Mouse (Mus musculus) midbrain, postnatal 0 days (tissue): ENCODE results near the gene Tnfsf10. TPM values are rescaled to one million over a fixed set of nuclear protein-coding genes. Genes with fewer than 3 reads are reported as not detected.

Source experiments
- ATAC-seq: fragments of 200-750 bp; cut with Nextera tagmentation; 2 replicates; pipeline ENCODE4 v1.8.0; 2017; ENCODE audit warnings: moderate number of reproducible peaks, mild to moderate bottlenecking, moderate TSS enrichment, moderate library complexity; ENCODE audit not compliant: low FRiP score
- DNase-seq: peaks from one replicate; pipeline ENCODE4 v3.0.0-alpha.2; 2015; ENCODE audit warnings: low spot score
- H3K27ac ChIP-seq: fragments of 300-500 bp; sonication (generic); 2 replicates; pipeline ENCODE4 v1.5.1; 2014; ENCODE audit warnings: low read depth, mild to moderate bottlenecking, low read length, mixed read lengths
- H3K27me3 ChIP-seq: fragments of 300-500 bp; sonication (generic); 2 replicates; pipeline ENCODE4 v1.6.1; 2014; ENCODE audit warnings: low read length, control low read depth, mixed read lengths; ENCODE audit not compliant: insufficient read depth
- H3K36me3 ChIP-seq: fragments of 300-500 bp; sonication (generic); 2 replicates; pipeline ENCODE4 v1.6.1; 2014; ENCODE audit warnings: low read length, control low read depth, mixed read lengths; ENCODE audit not compliant: insufficient read depth
- H3K4me1 ChIP-seq: fragments of 300-500 bp; sonication (generic); 2 replicates; pipeline ENCODE4 v1.6.1; 2014; ENCODE audit warnings: mild to moderate bottlenecking, control low read depth, antibody characterized with exemption, low read length, mixed read lengths; ENCODE audit not compliant: insufficient read depth
- H3K4me2 ChIP-seq: fragments of 300-500 bp; sonication (generic); 2 replicates; pipeline ENCODE4 v1.6.1; 2014; ENCODE audit warnings: low read depth, mild to moderate bottlenecking, low read length, mixed read lengths; ENCODE audit not compliant: poor library complexity, severe bottlenecking
- H3K4me3 ChIP-seq: fragments of 300-500 bp; sonication (generic); 2 replicates; pipeline ENCODE4 v1.5.1; 2014; ENCODE audit warnings: low read depth, mild to moderate bottlenecking, low read length, moderate library complexity
- H3K9ac ChIP-seq: fragments of 300-500 bp; sonication (generic); replicated peaks from 2 replicates; pipeline ENCODE4 v1.6.1; 2014; ENCODE audit warnings: mild to moderate bottlenecking, low read length, moderate library complexity, mixed read lengths; ENCODE audit not compliant: poor library complexity, severe bottlenecking
- H3K9me3 ChIP-seq: fragments of 300-500 bp; sonication (generic); 2 replicates; pipeline ENCODE4 v1.6.1; 2016; ENCODE audit warnings: low read length, control low read depth
- CTCF ChIP-seq: IDR thresholded peaks from 2 replicates; pipeline ENCODE4 v1.5.1; 2016; ENCODE audit warnings: antibody characterized with exemption, mild to moderate bottlenecking
- WGBS: fragments of 180-500 bp; shearing (Covaris S2); extraction: QIAGEN DNeasy Blood & Tissue Kit; methylation state at CpG from one replicate; pipeline ENCODE4 v1.1.7; 2014; 5-methylcytosine and 5-hydroxymethylcytosine counted together
- polyA plus RNA-seq: library from polyadenylated mRNA; unstranded; fragments of >200 nt; fragmentation: Nextera tagmentation; extraction: Ambion mirVana; gene quantifications from 2 replicates; pipeline ENCODE4 v1.2.1, GENCODE M21; 2015
- total RNA-seq: library from RNA; depleted of rRNA; stranded (reverse); fragments of >200 nt; gene quantifications from 2 replicates; pipeline ENCODE4 v1.2.3, GENCODE M21; 2014

Tnfsf10 gene
- total and polyA plus RNA-seq, 2 experiments from 2014 or later = 0.27 to 3.3 TPM

DNA sequence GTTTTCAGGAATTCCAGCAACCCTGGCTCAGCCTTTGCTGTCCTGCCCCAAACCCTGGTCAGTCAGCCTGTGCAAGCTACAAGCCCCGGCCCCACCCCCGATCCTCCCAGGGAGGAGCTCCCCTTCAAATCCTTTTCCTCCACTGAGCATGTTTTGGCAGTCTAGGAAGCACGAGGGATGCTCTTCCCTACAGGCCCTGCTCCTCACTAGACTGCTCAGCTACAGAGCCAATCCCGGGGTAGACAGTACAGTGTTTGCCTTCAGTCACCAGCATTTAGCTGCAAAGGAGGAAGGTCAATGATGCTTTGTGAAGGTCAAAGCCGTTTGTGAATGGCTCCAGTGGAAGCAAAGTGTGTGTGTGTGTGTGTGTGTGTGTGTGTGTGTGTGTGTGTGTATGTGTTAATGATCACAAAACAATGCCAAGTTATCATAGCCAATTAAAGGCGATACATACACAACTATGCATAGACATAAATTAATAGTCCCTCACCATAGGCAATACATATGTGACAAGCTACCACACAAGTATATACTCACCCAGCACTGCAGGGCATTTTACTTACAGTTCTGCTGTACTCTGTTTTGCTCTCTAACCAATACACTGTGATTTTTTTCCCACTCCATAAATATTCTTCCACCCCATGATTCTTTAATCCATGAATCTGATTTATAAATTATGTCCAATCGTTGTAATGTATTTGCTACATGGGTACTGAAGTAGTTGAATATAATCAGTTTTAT is 23.0 kb upstream of the Tnfsf10 start:
- Histone ChIP-seq H3K9ac (no peak overlapping the region), H3K4me1 (no peaks in the 10 kb centered on the region), H3K27me3 (no peaks in the 10 kb centered on the region), H3K27ac (no peak overlapping the region), H3K4me2 (no peak overlapping the region), H3K36me3 (no peaks in the 10 kb centered on the region), H3K9me3 (no peaks in the 10 kb centered on the region), H3K4me3 (no peak overlapping the region)
- no peak for ATAC-seq
- no peak for TF ChIP-seq CTCF
- no peak for DNase-seq
- WGBS = 60% methylated on average over 7 of the region's 7 CpGs

DNA sequence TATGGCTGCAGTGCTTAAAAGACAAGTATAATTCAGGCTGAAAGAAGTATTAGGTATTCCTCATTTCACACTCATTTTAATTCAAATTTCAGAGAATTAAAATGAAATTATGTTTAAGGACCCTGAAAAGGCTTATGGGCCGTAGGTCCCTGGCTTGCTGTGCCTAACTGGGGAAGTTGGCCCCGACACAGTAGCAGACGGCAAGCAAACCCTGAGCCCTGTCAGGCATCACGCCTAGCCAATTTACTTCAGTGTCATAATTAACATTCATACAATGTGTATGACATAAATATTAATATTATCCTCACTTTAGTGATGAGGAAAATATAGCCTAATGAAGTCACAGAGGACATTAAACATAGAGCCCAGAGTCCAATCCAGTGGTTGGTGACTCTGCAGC is 16.4 kb upstream of the Tnfsf10 start:
- Histone ChIP-seq H3K27ac (no peak overlapping the region), H3K4me3 (no peak overlapping the region), H3K36me3 (no peaks in the 10 kb centered on the region), H3K9me3 (no peaks in the 10 kb centered on the region), H3K27me3 (no peaks in the 10 kb centered on the region), H3K9ac (no peak overlapping the region), H3K4me1 (no peaks in the 10 kb centered on the region), H3K4me2 (no peak overlapping the region)
- no peak for ATAC-seq
- DNase-seq = no peak
- WGBS = 71% methylated on average over 4 of the region's 4 CpGs
- no peak for TF ChIP-seq CTCF

DNA sequence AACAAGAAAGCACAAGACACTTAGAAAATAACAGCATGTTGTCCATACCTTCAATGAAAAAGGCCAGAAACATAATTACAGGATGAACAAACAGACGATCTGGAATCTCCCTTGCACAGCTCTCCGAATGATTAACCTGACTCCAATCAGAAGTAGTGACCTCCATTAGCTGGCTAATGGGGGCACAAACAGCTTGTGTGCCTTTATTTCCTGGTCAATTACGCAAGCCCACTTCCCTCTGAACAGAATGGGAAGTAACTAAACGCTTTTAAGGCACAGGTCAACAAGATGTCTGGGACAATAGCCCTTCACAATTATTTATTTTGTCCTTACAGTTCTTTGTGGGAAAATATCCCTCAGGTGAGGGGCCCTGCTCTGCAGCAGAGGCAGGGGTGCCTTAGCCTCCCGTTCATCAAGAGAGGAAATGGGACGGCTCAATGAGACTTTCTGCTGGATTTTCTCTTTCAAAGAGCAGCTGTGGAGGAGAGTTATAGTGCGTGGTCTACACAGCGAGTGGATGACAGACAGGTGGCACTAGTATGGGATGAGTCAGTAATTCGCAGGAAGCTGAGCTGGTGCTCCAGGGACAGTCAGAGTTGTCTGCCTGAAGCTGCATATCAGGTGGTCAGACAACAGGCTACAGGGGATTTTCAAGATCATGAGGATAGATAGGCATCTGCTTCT is 14.3 kb upstream of the Tnfsf10 start:
- no peaks in the 10 kb centered on the region for H3K4me1 ChIP-seq
- H3K4me2 ChIP-seq = no peak overlapping the region
- ATAC-seq (no peak), DNase-seq (no peak)
- H3K9ac ChIP-seq = no peak overlapping the region
- no peak for TF ChIP-seq CTCF
- H3K27me3 ChIP-seq = no peaks in the 10 kb centered on the region
- H3K4me3 ChIP-seq = no peak overlapping the region
- H3K27ac ChIP-seq = no peak overlapping the region
- no peaks in the 10 kb centered on the region for H3K9me3 ChIP-seq
- 80% methylated on average over 9 of the region's 9 CpGs for WGBS
- no peaks in the 10 kb centered on the region for H3K36me3 ChIP-seq

DNA sequence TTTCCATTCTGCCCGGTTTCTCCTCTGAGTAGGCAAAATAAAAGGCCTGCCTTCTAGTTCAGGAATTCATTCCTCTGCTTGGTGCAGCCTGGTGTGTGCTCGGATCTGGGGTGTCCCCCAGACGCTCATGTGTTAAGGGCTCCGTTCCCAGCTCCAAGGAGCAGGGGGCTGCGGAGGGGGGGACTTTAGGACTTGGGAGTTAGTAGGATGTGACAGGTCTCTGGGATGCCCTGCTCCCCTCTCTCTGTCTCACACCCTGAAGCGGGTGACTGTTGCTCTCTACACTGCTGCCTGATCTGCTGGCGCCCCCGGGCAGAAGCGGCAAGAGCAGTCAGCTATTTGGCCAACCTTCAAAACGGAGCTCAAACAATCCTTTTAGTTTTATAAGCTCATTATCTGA is 10.0 kb upstream of the Tnfsf10 start:
- Histone ChIP-seq H3K27me3 (no peaks in the 10 kb centered on the region), H3K4me3 (no peak overlapping the region), H3K4me2 (no peak overlapping the region), H3K27ac (no peak overlapping the region), H3K36me3 (no peaks in the 10 kb centered on the region), H3K4me1 (no peaks in the 10 kb centered on the region), H3K9me3 (no peaks in the 10 kb centered on the region), H3K9ac (no peak overlapping the region)
- 79% methylated on average over 10 of the region's 10 CpGs for WGBS
- TF ChIP-seq CTCF = no peak
- ATAC-seq (no peak), DNase-seq (no peak)

DNA sequence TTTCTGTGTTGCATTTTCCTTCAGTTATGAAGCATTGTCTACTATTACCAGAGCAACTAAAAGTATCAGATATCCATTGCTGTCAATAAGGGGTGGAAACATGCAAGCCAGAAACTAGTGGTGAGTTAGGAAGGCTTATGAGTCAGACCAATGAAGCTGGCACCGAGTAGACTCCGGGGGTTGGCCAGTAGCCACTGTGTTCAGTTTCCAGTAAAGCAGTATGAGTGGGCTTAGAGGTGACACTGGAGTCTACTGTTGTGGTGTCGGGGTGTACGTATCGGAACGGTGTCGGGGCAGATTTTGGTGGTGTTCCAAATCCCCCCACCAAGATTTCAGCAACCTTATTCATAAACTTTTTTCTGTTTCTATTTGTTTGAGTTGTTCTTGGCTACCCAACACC is 5.9 kb upstream of the Tnfsf10 start:
- H3K4me2 ChIP-seq = no peak overlapping the region

DNA sequence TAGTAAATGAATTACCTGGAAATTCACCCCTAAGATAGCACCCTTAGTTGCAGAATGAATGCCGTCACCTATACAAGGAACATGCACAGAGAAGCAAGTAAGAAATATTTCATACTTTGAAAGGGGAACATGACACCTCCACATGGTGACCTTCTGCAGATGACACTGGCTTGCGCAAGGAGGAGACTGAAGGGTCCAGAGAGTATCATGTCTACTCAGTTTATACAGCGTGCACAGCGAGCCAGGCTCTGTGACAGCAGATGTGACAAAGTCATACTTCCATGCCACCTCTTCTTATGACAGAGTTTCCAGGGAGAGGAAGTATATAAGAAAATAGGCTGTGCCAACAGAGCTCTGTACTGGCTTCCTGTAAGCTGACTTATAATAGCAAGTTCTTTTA is 5.4 kb upstream of the Tnfsf10 start:
- no peak for ATAC-seq
- Histone ChIP-seq H3K27ac (no peak overlapping the region), H3K4me1 (no peaks in the 10 kb centered on the region), H3K9me3 (no peaks in the 10 kb centered on the region), H3K9ac (no peak overlapping the region), H3K27me3 (no peaks in the 10 kb centered on the region), H3K36me3 (no peaks in the 10 kb centered on the region), H3K4me2 (no peak overlapping the region), H3K4me3 (no peak overlapping the region)
- WGBS = 93% methylated on average over 4 of the region's 4 CpGs
- no peak for TF ChIP-seq CTCF
- DNase-seq = no peak

More for the DNA sequence above, 5.9 kb upstream of the Tnfsf10 start:
- H3K27ac ChIP-seq = no peak overlapping the region
- DNase-seq = no peak
- no peaks in the 10 kb centered on the region for H3K4me1 ChIP-seq
- H3K36me3 ChIP-seq = no peaks in the 10 kb centered on the region
- no peak overlapping the region for H3K9ac ChIP-seq
- no peaks in the 10 kb centered on the region for H3K27me3 ChIP-seq
- H3K4me3 ChIP-seq = no peak overlapping the region
- no peaks in the 10 kb centered on the region for H3K9me3 ChIP-seq
- 85% methylated on average over 7 of the region's 7 CpGs for WGBS
- TF ChIP-seq CTCF = no peak
- no peak for ATAC-seq
